Mouse (Mus musculus) limb, embryonic 13.5 days (tissue): ENCODE results near the gene Bcas3. TPM values are rescaled to one million over a fixed set of nuclear protein-coding genes. Genes with fewer than 3 reads are reported as not detected.

Experiments used
- ATAC-seq: fragments of 200-750 bp; cut with Nextera tagmentation; 2 replicates; pipeline ENCODE4 v1.8.0; 2017; ENCODE audit warnings: low read depth, moderate number of reproducible peaks, moderate TSS enrichment; ENCODE audit not compliant: low FRiP score
- H3K27ac ChIP-seq: fragments of 300-500 bp; sonication (generic); 2 replicates; pipeline ENCODE4 v1.5.1; 2015; ENCODE audit warnings: inconsistent platforms, mild to moderate bottlenecking, moderate library complexity
- H3K27me3 ChIP-seq: fragments of 300-500 bp; sonication (generic); 2 replicates; pipeline ENCODE4 v1.6.1; 2015; ENCODE audit warnings: mild to moderate bottlenecking, inconsistent platforms
- H3K36me3 ChIP-seq: fragments of 300-500 bp; sonication (generic); 2 replicates; pipeline ENCODE4 v1.6.1; 2015; ENCODE audit warnings: inconsistent platforms, mild to moderate bottlenecking, moderate library complexity
- H3K4me1 ChIP-seq: fragments of 300-500 bp; sonication (generic); 2 replicates; pipeline ENCODE4 v1.6.1; 2015; ENCODE audit warnings: inconsistent platforms
- H3K4me2 ChIP-seq: fragments of 300-500 bp; sonication (generic); replicated peaks from 2 replicates; pipeline ENCODE4 v1.6.1; 2015; ENCODE audit warnings: inconsistent platforms, mild to moderate bottlenecking, moderate library complexity
- H3K4me3 ChIP-seq: fragments of 300-500 bp; sonication (generic); 2 replicates; pipeline ENCODE4 v1.5.1; 2015; ENCODE audit warnings: moderate library complexity, mild to moderate bottlenecking, inconsistent platforms
- H3K9ac ChIP-seq: fragments of 300-500 bp; sonication (generic); 2 replicates; pipeline ENCODE4 v1.6.1; 2015; ENCODE audit warnings: mild to moderate bottlenecking, inconsistent platforms
- H3K9me3 ChIP-seq: fragments of 300-500 bp; sonication (generic); 2 replicates; pipeline ENCODE4 v1.6.1; 2016; ENCODE audit warnings: inconsistent platforms
- WGBS: fragments of 180-500 bp; shearing (Covaris S2); methylation state at CpG from one replicate; pipeline ENCODE4 v1.1.7; 2015; 5-methylcytosine and 5-hydroxymethylcytosine counted together
- polyA plus RNA-seq: library from polyadenylated mRNA; unstranded; fragments of >200 nt; fragmentation: Nextera tagmentation; extraction: Ambion mirVana; gene quantifications from 2 replicates; pipeline ENCODE4 v1.2.1, GENCODE M21; 2015

Bcas3 gene
- polyA plus RNA-seq, 1 experiment from 2014 or later = 30.3 TPM

DNA sequence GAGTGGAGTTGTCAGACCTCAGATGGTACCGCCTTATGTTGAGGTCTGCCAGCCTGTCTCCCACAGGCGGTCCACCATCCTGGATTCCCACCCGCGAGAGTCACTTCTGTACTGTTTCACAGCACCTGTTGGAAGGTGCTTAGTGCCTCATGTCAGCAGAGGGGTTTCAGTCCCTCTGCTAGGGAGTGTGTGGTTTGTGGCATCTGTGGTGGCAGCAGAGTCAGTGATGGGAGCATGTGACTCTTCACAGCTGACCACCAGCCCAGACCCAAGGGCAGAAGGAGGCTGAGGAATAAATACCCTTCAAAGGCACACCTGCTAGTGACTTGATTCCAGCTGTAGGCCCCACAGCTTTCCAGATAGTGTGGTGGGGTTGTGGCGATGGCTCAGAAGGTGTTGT lies 94.4 kb downstream of the Bcas3 start:
- Histone ChIP-seq H3K4me1 (peaks cover 4% of the 10 kb centered on the region; the same call in 1 of the 2 replicates), H3K4me3 (no peak overlapping the region), H3K36me3 (no peaks in the 10 kb centered on the region), H3K27me3 (no peaks in the 10 kb centered on the region), H3K27ac (no peak overlapping the region), H3K4me2 (no peak overlapping the region), H3K9ac (no peak overlapping the region), H3K9me3 (no peaks in the 10 kb centered on the region)
- ATAC-seq = no peak
- 89% methylated on average over 5 of the region's 5 CpGs for WGBS

DNA sequence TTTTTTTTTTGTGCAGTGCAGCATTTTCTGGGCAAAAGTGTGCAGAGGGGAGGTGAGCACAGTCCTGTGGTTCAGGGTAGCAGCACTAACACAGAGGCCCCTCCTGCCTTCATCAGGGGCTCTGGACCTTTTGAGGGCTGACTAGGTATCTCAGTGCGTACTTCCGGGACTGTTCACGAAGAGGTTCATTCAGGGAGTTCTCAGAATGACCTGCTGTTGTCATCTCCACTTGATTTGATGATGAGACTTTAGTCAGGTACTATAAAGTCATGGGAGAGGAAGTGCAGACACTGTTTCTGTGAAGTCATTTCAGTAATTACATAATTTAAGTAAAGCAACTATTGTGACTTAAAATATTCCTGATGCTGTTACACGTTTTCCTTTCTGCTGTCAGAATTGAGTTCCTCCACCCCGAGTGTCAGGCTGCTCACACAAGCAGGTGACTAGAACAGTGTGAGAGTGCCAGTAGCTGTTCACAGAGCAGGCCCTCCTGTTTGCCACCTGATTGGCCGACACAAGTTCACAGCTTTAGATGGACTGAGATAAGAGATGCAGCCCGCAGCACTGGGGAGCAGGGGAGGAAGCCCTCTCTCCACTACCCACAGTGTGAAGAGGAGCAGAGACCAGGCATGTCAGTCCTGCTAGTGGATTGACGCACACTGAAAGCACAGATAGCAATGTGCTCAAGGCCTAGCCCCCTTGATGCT lies 100.8 kb downstream of the Bcas3 start:
- Histone ChIP-seq H3K4me1 (no peaks in the 10 kb centered on the region), H3K4me2 (no peak overlapping the region), H3K4me3 (no peak overlapping the region), H3K27me3 (no peaks in the 10 kb centered on the region), H3K36me3 (no peaks in the 10 kb centered on the region), H3K9ac (no peak overlapping the region), H3K9me3 (no peaks in the 10 kb centered on the region), H3K27ac (no peak overlapping the region)
- no peak for ATAC-seq
- WGBS = 58% methylated on average over 8 of the region's 8 CpGs

DNA sequence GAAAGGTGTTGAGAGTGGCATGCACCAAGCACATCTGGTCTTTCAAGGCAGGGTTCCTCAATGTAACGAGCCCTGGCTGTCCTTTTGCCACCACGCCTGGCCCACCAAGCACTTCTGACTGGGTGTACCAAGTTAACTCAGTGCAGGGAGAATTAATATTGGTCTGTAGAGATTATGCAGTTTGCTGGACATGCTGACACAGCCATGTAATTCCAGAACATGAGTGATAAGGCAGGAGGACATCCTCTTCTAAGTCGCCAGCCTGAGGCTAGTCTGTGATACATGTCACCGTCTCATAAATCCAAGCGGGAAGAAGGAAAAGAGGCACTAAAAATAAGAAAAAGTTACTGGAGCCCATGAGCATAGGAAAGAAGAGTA lies 101.3 kb downstream of the Bcas3 start:
- no peaks in the 10 kb centered on the region for H3K9me3 ChIP-seq
- H3K36me3 ChIP-seq = no peaks in the 10 kb centered on the region
- H3K27me3 ChIP-seq = no peaks in the 10 kb centered on the region
- H3K9ac ChIP-seq = no peak overlapping the region
- WGBS = 69% methylated on average over 5 of the region's 5 CpGs
- H3K4me1 ChIP-seq = no peaks in the 10 kb centered on the region
- H3K4me3 ChIP-seq = no peak overlapping the region
- ATAC-seq = no peak
- H3K4me2 ChIP-seq = no peak overlapping the region
- H3K27ac ChIP-seq = no peak overlapping the region

DNA sequence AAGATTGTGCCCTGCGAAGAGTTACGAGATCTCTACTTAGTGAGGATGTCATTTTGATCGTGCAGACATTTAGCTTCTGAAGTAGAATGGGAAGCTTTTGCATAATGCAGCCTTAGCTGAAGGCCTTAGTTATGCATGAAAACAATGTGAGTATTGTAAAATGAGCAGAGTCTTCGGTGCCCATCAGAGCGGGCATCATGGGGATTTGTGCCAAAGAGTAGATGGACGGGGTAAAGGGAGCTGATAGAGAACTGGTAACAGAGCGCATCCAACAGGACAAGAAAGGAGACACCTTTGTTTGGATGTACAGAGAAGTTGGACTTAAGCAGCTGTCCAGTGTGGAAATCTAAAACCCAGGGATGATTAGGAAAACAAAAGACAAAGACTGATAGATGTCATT lies 108.6 kb downstream of the Bcas3 start:
- H3K4me1 ChIP-seq = no peaks in the 10 kb centered on the region
- H3K27me3 ChIP-seq = no peaks in the 10 kb centered on the region
- H3K4me2 ChIP-seq = no peak overlapping the region
- no peak for ATAC-seq
- H3K36me3 ChIP-seq = no peaks in the 10 kb centered on the region
- H3K27ac ChIP-seq = no peak overlapping the region
- H3K9me3 ChIP-seq = no peaks in the 10 kb centered on the region
- H3K9ac ChIP-seq = no peak overlapping the region
- H3K4me3 ChIP-seq = no peak overlapping the region
- 87% methylated on average over 7 of the region's 7 CpGs for WGBS

DNA sequence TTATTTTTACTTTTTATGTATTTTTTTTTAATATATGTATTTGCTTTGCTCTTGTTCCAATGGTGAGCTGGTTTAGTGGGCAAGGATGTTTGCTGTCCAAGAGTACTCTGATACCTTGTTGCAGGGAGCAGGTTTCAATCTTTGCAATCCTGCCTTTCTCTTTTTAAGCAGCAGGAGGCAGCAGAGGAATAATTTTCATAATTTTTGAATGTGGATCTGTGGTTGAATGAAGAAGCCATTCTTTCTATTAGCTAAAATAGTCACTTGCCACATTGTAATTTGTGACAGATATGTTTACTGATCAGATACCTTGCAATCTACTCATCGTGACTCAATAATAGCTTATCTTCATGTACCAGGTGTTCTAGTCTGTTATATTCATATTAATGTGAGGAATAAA lies 116.6 kb downstream of the Bcas3 start:
- Histone ChIP-seq H3K4me1 (peaks cover 4% of the 10 kb centered on the region; the same call in 1 of the 2 replicates), H3K4me3 (no peak overlapping the region), H3K9ac (no peak overlapping the region), H3K4me2 (no peak overlapping the region), H3K36me3 (no peaks in the 10 kb centered on the region), H3K9me3 (no peaks in the 10 kb centered on the region), H3K27me3 (no peaks in the 10 kb centered on the region; the same call in 1 of the 2 replicates), H3K27ac (no peak overlapping the region)
- no peak for ATAC-seq
- WGBS = 85% methylated on average over 1 of the region's 1 CpGs

DNA sequence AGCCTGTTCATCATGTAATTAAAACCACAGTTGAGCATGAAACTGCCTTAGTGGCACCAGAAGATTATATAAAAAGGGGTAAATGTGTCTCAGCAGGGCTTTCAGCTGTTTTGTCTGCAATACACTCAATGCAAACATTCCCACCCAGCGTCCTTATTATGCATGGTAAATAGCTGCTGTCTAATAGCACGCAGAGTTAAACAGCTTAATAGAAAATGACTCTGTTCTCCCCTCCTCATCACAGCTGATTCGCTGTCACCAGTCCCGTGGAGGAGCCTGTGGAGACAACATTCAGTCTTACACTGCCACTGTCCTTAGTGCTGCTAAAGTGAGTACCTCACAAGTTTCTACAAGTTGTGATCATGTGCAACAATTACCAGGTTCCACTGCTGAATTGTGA lies 117.5 kb downstream of the Bcas3 start:
- ATAC-seq = no peak
- H3K27me3 ChIP-seq = no peaks in the 10 kb centered on the region; the same call in 1 of the 2 replicates
- H3K4me3 ChIP-seq = no peak overlapping the region
- H3K9ac ChIP-seq = no peak overlapping the region
- no peak overlapping the region for H3K27ac ChIP-seq
- WGBS = 49% methylated on average over 4 of the region's 4 CpGs
- no peaks in the 10 kb centered on the region for H3K36me3 ChIP-seq
- no peak overlapping the region for H3K4me2 ChIP-seq
- H3K9me3 ChIP-seq = no peaks in the 10 kb centered on the region
- H3K4me1 ChIP-seq = peaks cover 4% of the 10 kb centered on the region; the same call in 1 of the 2 replicates

DNA sequence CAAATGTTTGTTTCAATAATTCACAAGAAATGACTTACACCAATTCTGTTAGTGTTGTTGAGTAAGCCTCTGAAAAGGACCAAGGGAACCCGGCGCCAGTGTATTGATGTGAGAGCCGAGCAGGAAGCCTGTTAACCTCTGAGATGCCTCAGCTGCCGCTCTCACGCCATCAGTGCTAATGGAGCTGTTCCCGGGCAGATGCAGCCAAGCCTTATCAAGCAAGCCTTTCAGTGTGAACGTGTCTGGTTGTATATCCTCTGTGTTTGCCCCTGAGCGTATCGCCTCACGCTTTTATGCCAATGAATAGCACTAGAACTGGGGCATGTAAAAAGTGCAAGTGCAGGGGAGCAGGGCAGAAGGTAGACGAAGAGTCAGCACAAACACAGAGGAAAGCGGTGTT lies 121.4 kb downstream of the Bcas3 start:
- Histone ChIP-seq H3K4me2 (no peak overlapping the region), H3K9ac (no peak overlapping the region), H3K27ac (no peak overlapping the region), H3K4me1 (peaks cover 4% of the 10 kb centered on the region; the same call in 1 of the 2 replicates), H3K4me3 (no peak overlapping the region), H3K36me3 (no peaks in the 10 kb centered on the region), H3K9me3 (no peaks in the 10 kb centered on the region), H3K27me3 (no peaks in the 10 kb centered on the region; the same call in 1 of the 2 replicates)
- 54% methylated on average over 12 of the region's 12 CpGs for WGBS
- ATAC-seq = no peak

DNA sequence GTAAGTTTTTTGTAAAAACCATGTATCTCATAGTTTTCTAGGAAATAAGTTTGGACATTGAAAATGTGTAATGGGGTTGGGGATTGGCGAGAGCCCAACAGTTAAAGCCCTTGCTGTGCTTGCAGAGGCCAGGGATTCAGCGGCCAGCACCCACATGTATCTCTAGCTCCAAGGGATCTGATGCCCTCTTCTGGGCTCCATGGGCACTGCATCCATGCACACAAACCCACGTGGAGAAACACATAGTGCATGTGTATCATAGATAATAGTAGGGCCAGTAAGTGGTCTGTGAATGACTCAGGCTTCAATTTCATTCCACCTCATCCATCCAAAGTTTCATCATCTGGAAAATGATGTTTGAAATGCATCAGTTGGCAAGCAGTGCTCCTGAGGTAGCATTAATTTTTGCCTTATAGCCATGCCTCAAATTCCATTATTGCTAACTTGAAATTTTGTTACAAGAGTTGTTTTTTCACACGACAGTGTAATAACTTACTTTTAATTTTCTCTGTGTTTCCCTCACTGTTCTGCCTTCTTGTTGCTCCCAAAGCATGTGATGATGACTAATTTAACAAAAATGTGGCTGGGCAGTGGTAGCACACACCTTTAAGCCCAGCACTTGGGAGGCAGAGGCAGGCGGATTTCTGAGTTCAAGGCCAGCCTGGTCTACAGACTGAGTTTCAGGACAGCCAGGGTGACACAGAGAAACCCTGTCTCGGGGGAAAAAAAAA lies 129.9 kb downstream of the Bcas3 start:
- Histone ChIP-seq H3K27me3 (no peaks in the 10 kb centered on the region), H3K4me1 (no peaks in the 10 kb centered on the region; the same call in 1 of the 2 replicates), H3K27ac (no peak overlapping the region), H3K4me2 (no peak overlapping the region), H3K36me3 (peaks cover 5% of the 10 kb centered on the region), H3K9ac (no peak overlapping the region), H3K9me3 (no peaks in the 10 kb centered on the region), H3K4me3 (no peak overlapping the region)
- ATAC-seq = no peak
- WGBS = 73% methylated on average over 6 of the region's 6 CpGs

DNA sequence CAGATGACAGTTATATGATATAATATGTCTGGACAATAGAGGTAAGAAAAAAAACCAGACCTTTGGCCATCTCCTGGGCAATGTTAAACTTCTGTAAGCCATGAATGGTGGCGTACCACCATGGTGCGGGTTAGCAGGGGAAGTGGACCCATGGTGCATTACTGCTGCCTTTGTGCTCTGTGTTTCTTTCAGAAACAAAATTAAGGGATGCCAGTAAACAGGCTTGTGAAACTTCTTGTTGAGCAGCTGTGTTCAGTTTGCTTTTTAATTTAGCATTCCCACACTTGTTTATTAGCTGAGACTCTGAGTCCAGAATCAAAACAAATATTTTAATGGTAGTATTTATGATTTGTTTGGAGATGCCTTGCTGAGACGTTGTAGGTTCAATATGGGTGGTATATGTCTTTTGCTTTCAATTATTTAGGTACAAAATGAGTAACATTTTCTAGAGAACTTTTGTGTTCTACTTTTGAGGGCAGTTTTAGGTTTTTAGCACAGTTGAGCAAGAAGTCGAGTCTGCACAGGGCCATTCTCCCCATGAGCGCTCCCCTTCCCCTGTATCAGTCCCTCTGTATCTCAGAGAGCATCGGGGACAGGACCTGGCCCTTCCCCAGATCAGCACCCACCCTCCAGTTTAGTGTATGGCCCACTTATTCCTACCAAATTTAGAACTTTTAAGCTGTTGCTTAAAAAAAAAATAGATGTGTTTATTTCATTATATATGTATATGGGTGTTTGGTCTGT lies 132.4 kb downstream of the Bcas3 start:
- Histone ChIP-seq H3K4me1 (no peaks in the 10 kb centered on the region; the same call in 1 of the 2 replicates), H3K27ac (no peak overlapping the region), H3K4me2 (no peak overlapping the region), H3K36me3 (peaks cover 5% of the 10 kb centered on the region), H3K4me3 (no peak overlapping the region), H3K9ac (no peak overlapping the region), H3K27me3 (no peaks in the 10 kb centered on the region), H3K9me3 (no peaks in the 10 kb centered on the region)
- no peak for ATAC-seq
- 59% methylated on average over 6 of the region's 6 CpGs for WGBS

DNA sequence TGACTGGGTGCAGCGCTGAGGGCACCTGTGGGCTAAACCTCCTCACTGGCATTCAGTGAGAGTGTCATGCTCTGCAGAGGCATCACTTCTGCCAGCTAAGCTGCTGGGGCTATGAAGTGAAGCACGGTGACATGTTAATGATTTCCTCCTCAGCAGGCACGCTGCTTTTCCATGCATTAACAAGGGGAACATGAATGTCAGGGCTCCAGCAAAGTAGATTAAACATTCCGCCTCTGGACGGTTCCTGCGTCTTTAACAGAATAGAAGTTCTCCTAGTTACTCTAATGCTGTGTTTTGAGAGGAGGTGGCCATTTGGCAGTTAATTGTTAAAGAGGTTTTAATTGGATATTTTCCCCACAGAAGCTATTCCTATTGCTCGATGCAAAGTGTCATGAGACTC lies 134.5 kb downstream of the Bcas3 start:
- Histone ChIP-seq H3K9ac (no peak overlapping the region), H3K4me1 (peaks cover 8% of the 10 kb centered on the region), H3K27me3 (no peaks in the 10 kb centered on the region), H3K9me3 (no peaks in the 10 kb centered on the region), H3K4me3 (no peak overlapping the region), H3K36me3 (peaks cover 4% of the 10 kb centered on the region), H3K4me2 (no peak overlapping the region), H3K27ac (no peak overlapping the region)
- 29% methylated on average over 7 of the region's 7 CpGs for WGBS
- ATAC-seq = no peak

DNA sequence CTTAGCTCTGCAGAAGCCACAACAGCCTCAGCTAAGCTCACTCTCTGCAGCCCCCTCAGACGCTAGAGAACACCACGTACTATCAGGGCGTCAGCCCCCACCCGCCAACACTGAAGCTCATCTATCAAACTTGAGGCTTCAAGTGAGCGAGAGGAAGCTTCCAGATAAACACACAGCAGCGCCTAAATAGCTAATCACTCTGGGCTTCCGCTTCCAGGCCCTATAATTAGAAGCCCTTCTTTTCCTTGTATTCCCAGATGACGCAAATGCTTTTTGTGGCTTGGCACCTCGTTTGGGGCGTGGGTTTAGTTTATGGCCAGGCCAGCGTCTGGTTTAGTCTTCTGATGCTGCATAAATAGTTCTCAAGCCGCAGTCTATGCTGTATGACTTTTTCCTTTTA lies 139.3 kb downstream of the Bcas3 start:
- Histone ChIP-seq H3K9ac (no peak overlapping the region), H3K4me1 (peaks cover 14% of the 10 kb centered on the region), H3K4me3 (0 out of 2 replicates have a peak overlapping the region, but pooled peaks have one; percentile 11), H3K27me3 (no peaks in the 10 kb centered on the region), H3K4me2 (peak overlapping the region; percentile 51), H3K36me3 (no peaks in the 10 kb centered on the region), H3K9me3 (no peaks in the 10 kb centered on the region), H3K27ac (no peak overlapping the region; the same call in 1 of the 2 replicates)
- WGBS = 1% methylated on average over 12 of the region's 12 CpGs
- no peak for ATAC-seq

DNA sequence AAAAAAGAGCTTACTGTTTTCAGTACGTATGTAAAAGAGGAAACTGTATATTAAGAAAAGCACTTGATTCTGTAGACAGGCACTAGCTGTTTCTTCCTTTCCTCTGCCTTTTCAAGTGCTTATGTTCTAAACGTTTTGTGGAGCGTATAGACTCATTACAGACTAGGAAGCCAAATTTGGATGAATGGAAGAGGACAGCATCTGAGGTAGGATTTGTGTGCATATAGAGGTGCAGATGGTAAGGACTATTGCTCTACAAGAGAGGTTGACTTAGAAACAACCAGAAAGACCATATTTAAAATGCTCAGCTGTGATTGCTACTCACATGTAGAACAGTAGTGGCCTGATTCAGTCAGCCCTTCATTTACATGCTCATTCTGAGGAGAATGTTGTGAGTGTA lies 139.7 kb downstream of the Bcas3 start:
- Histone ChIP-seq H3K36me3 (no peaks in the 10 kb centered on the region), H3K27me3 (no peaks in the 10 kb centered on the region), H3K4me3 (no peak overlapping the region), H3K4me2 (no peak overlapping the region; the same call in 1 of the 2 replicates), H3K9me3 (no peaks in the 10 kb centered on the region), H3K4me1 (peaks cover 14% of the 10 kb centered on the region), H3K27ac (peak overlapping the region; percentile 15; the same call in 1 of the 2 replicates), H3K9ac (no peak overlapping the region)
- ATAC-seq = no peak
- WGBS = 24% methylated on average over 3 of the region's 3 CpGs
